Mouse (Mus musculus) fat pad, adult 2 months (tissue): ENCODE data around the gene Igf2r.

Experiments used
- DNase-seq: peaks from one replicate; pipeline ENCODE4 v3.0.0-alpha.2; 2011; ENCODE audit warnings: low read depth, low spot score; ENCODE audit errors: extremely low read depth

Gene Igf2r

DNA sequence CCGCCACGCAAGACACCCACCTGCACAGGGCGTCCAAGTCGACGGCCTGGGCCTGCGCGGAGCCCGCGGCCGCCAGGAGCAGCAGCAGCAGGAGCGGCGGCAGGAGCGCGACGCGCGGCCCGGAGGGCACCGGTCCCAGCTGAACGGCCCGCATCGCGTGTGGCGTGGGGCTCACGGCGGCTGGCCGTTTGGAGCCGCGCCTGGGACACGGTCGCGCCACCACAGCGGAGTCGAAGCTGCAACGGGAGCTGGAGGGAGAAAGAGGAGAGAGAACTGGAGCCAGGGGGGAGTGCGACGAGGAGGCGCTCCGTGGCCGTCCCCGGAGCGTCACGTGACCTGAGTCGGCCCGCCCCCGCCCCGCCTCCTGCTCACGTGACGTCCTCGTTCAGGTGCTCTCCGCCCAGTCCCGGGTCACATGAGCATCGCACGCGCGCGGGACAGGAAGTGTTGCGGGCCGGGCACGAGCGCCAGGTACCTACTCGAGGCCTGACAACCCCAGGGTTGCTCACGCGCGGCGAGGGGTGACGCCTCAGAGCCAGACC, at the start of gene Igf2r:
Gene Igf2r (minus strand): TSS at position 285 of the 542 bp plus-strand sequence.
- no peak for DNase-seq

DNA sequence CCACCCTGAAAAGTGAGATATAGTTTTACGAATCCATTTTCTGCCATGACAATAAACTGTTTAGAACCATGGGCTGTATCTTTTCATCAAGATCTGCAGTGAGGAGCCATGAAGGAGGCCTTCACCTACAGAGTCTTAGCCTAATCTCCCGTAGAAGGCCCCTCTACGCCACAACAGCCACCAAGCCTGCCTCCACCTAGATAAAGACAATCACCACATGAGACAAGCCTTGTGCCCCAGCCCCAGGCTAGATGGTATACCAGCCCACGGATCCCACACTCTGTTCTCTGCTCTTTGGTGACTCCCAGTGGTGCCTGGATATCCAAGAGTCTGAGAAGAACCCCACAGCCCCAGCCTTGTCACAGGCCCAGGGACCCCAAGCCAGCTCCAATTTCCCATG, 46.4 kb upstream of the Igf2r start:
- DNase-seq, result no peak

GRCm38 (mm10) chr17:12814502-12814901, 45.0 kb upstream of the Igf2r start:
- no peak for DNase-seq

- no peak for DNase-seq
These were observed 41.5 kb upstream of the Igf2r start for GRCm38 (mm10) chr17:12810973-12811303.

DNA sequence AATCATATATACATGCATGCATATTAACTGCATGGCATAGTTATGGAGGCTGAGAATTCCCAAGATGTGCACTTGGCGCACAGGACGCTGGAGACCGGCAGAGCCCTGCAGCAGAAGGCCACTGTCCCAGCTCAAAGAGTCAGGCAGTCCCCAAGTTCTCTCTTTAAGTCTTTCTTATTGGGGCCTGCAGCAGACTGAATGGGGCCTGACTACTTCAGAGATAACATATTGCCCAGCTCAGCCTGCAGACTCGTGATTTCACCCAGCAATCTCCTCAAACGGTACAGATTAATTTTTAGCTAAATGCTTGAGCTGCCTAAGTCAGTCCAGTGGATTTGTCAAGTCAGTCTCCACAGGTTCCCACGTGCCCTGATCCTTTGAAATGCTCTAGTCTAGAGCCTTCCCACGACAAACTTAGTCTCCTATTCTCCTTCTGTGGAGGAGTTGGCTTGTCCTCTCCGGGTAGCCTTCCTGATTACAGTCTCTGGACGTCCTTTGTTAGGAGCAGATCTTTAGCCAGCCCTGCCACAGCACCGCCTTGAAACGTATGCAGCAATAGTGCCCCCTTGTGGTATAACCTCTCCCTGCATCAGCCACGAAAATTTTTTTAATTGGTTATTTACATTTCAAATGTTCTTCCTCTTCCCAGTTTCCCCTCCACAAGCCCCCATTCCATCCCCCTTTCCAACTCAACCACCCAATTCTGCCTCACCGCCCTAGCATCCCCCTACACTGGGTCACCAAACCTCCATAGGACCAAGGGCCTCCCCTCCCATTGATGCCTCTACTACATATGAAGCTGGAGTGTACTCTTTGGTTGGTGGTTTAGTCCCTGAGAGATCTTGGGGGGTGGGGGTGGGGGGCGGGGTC, 40.9 kb upstream of the Igf2r start:
- DNase-seq, result no peak

GRCm38 (mm10) chr17:12808851-12809250, 39.4 kb upstream of the Igf2r start:
- no peak for DNase-seq

DNA sequence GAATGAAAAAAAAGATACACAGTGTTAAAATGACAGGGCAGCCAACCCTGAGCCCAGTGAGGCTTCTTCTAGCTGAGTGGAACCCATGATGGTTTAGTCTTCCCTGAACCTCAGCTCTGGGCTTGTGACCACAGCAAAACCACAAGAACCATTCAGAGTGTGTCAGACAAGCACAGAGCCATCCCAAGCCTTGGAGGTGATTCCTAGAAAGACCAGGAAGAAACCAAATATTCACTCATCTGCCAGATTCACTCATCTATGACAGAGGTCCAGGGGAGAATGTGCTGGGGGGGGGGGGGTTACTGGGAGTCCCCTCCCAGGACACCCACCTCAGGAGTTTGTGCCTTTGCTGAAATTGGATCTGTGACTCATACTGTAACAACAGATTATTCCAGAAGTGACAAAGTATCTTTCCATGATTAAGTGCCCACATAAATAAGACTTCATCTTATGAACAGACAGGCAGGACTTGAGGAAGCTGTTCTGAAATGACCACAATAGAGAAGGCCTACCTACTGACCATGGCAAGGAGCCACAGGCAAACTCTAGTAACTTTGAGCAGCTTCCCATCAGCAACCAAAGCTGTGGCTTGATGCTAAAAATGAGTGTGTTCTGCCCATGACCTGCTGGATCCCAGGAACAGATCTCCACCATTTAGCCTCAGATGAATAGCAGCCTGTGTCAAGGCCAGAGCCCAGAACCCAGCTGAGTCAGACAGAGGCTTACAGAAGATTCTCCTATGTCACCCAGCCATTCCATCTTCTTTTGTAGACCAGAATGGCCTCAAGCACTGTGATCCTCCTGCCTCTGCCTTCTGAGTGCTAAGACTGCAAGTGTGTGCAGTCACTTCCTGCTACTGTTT, 35.4 kb upstream of the Igf2r start:
- DNase-seq, result no peak

- no peak for DNase-seq
These were observed 32.5 kb upstream of the Igf2r start for GRCm38 (mm10) chr17:12801861-12802540.

GRCm38 (mm10) chr17:12799368-12800275, 30.2 kb upstream of the Igf2r start:
- DNase-seq, result no peak

- DNase-seq, result no peak
These were observed 29.1 kb upstream of the Igf2r start for GRCm38 (mm10) chr17:12798571-12798970.

- DNase-seq, result no peak
These were observed 28.1 kb upstream of the Igf2r start for GRCm38 (mm10) chr17:12797427-12798029.

DNA sequence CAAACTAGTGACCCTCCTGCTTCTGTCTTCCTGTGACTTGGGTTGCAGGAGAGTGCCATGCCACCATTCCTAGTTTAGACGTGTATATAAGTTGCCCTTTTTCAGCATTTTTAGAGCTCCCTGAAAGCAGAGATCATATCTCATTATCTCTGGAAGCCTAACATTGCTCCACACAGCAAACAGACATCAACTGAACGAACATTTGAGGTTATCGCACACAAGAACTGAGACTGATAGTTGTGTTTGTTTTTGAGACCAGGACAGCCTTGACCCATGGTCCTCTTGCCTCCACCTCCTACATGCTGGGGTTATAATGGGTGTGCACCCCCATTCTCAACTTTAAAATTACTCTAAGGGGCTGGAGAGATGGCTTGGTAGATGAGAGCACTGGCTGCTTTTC, 27.2 kb upstream of the Igf2r start:
- no peak for DNase-seq

GRCm38 (mm10) chr17:12793660-12794406, 24.4 kb upstream of the Igf2r start:
- DNase-seq, result peak; percentile 59

DNA sequence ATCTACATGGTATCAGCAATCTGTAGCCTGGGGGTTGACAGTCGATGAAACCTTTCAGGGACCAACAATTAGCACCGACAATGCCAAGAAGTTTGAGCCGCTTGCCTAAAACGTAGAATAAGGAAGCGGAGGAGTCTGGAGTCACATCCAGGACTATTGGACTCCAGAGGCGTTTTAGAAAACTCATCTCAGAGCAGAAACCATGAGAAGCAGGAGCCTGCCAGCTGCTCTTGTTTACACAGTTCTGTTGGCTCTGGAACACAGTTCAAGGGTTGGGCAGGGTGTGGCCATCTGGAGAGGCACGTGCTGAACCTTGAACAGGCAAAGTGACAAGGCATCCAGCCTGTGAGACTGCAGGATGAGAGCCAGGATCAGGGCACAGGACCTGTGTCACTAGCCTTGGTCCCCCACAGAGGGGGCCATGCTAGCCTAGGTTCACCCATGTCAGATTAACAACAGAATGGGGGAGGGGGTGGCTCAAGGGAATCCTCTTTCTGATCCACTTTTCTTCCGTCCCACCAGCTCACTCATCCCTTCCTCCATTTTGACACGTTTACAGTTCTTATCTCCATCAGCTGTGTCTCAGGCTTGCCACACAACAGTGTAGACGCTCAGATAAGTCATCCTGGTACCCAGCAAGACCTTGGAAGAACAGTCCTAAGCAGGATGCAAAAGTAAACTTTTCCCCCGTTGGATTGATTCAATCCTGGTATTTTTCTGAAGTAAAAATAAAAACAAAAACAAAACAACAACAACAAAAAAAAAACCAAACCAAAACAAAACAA, 23.1 kb upstream of the Igf2r start:
- DNase-seq, result peak; percentile 68

- DNase-seq, result no peak
These were observed 22.0 kb upstream of the Igf2r start for GRCm38 (mm10) chr17:12791420-12791819.

DNA sequence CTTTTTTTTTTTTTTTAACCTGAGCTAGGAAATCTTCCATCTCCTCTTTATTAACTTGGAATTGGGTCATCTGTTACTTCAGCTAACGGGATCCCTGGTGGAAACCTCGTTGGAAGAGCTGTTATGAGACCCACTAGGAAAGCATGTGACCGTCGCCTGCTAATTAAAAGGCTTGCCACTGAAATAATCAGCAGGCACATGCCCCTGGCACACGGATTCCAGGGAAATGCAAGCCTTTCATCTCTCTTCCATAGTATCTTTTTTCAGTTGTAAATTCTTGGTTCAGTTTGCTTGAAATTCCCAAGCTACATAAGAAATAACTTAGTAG, 21.6 kb upstream of the Igf2r start:
- DNase-seq, result no peak

- no peak for DNase-seq
These were observed 21.1 kb upstream of the Igf2r start for GRCm38 (mm10) chr17:12790353-12791078.
